Mouse (Mus musculus): ENCODE measurements around the gene A430033K04Rik.

Gene A430033K04Rik

DNA sequence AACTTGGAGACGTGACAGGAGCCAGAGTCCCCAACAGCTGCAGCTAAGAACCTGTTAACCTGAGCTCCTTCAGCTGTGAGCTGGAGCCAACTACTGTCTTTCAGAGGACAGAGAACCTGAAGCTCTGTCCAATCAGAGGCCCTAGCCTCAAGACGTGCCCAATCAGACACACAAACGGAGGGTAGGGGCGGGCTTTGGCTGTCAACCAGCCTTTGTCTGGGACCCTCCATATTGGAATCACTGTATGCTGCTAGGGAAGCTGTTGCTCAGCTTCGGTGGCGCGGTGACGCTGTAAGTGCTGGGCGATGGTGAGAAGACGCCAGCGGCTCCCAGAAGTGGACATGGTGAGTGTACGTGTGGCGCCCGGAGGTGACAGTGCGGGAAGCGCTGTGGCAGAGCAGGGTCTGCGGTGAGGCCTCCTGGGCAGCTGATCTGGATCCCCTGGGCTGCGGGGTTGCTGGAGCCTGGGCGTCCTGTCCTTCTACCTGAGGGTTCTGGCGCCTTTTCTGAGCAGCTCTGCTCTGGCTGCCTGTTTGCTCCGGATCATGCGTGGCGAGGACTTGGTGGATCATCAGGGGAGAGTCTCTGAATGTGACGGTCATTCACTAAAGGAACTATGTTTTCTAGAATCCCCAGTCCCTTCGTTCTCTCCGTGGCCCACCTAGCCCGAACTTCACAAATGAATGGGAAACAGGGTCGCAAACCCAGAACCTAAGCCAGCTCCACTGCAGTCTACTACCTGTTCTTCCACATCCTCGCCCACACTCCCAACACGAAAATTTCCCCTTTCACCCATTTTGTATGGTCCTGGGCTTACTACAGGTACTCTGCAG is at the start of gene A430033K04Rik:
Gene A430033K04Rik (plus strand): TSS at position 215 of the 833 bp plus-strand sequence.
- peak; percentile 96 for DNase-seq (ENCODE audit: low spot score in 2 of 2)

DNA sequence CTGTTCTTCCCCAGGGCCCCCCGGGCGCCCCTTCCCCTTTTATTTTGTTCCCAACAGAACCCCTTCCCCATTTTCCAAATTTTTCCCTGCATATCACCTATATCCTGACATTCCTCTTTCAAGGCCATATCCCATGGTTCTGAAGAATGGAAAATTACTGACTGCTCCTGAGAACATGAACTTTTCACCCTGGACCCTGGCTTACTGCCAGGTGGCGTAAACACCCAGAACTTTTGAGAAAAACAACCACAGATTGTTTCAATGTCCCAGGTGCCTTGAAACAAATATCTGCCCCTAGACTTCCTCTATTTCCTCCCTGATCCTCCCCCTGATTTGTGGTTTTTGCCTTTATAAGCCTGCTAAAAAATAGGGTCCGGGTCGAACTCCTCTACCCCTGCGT is 35.3 kb upstream of the A430033K04Rik start:
- no peak for DNase-seq (ENCODE audit: low spot score in 2 of 2)

DNA sequence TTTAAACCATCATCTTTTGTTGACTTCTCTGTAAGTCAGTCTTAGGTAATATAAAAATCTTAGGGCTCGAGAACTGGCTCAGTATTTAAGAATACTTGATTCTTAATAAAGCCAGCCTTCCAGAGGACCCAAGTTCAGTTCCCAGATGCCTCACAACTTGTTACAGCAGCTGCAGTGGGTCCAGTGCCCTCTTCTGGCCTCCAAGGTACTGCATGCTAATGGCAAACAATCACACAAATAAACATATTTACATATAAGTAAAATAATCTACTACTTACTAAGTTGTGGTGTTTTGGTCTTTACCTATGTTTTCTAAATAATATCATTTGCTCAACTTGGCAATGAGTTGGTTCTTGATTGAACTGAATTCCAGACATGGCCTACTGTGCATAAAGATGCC is 4.3 kb upstream of the A430033K04Rik start:
- DNase-seq (ENCODE audit: low spot score in 2 of 2): no peak

GRCm38 (mm10) chr5:138619211-138620128 is 3.2 kb upstream of the A430033K04Rik start, which contains the start of gene Zfp68:
TSS of gene Zfp68 (minus strand) at chr5:138619761.
- DNase-seq (ENCODE audit: low spot score in 2 of 2): peak; percentile 94 to 95

GRCm38 (mm10) chr5:138620836-138621235 is 1.8 kb upstream of the A430033K04Rik start:
- peak in 1 of 2 experiments; percentile 13 for DNase-seq (ENCODE audit: low spot score in 2 of 2)

DNA sequence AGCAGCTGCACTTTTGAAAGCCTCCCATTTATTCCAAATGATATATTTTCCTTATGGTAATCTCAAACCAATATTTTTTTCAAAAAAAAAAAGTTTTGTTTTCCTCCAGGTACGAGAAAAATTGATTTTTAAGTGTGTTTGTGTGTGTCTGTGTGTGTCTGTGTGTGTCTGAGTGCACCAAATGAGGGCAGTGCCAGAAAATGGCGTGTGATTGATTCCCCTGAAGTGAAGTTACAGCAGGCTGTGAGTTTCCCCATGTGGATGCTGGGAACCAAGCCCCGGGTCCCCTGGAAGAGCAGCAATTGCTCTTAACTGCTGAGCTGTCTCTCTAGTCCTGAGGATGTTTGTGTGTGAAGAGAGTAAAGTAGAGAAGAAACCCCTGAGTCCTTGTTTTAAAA is 818 bp downstream of the A430033K04Rik start:
- no peak for DNase-seq (ENCODE audit: low spot score in 2 of 2)

DNA sequence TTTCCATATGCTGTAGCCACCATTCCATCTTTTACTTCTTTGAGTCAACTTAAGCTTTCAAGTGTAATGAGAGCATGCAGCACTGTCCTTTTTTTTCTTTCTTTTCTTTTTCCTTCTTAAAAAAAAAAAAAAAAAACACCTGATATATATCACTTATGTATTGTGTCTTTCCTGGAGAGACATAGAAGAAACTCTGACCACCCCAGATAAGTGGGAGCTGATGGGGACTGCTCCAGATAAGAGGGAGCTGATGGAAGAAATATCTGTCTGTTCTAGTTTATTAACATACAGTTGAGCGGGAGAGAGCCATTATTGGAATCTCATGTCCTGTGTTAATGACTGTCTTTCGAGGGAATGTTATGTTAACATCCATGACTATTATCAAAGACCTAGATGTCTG is 13.8 kb downstream of the A430033K04Rik start:
- DNase-seq (ENCODE audit: low spot score in 2 of 2): no peak

- no peak for DNase-seq (ENCODE audit: low spot score in 2 of 2)
Measured at GRCm38 (mm10) chr5:138641081-138641480, 18.4 kb downstream of the A430033K04Rik start.

- DNase-seq (ENCODE audit: low spot score in 2 of 2): no peak
Measured at GRCm38 (mm10) chr5:138641761-138642160, 19.1 kb downstream of the A430033K04Rik start.

DNA sequence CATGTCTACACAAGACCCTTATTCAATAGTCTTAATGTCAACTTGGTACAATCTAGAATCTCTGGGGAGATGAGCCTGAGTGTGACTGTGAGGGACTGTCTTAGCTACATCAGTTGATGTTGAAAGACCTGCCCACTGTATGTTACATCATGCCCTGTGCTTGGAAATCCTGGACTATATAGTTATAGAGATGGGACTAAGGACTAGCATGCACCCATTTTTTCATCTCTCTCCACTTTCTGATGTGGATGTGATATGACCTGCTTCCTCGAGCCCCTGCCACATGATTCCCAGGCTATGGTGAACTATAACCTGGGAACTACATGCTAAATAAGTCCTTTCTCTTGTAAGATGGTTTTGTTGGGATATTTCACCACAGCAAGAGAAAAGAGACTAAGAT is 30.3 kb downstream of the A430033K04Rik start:
- DNase-seq (ENCODE audit: low spot score in 2 of 2): no peak

DNA sequence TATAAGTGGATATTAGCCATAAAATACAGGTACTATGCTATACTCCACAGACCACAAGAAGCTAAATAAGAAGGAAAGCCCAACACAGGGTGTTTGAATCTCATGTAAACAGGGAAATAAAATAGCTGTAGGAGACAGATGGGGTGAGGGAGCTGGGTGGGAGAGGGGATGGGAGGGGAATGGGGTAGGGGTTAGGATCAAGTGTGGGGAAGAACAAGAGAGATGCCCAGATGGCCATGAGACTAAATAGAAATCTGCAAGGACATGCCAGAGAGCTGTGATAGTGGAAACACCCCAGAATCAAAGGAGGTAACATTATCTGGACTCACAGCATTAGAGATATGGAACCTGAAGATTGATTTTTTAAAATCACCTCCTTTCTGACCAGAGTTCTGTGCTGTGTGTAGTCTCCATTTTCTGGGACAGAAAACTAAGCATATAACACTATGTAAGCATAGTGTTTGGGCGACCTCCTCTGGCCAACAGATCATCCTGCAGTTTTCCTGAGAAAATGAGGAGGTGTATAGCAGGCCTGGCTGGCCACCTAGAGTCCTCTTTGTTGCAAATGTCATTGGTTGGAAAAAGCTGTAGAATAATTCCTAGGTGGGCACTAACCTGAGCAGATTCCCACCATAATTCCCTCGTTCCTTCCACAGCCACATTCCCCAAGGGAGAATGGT is 34.0 kb downstream of the A430033K04Rik start:
- peak in 1 of 2 experiments; percentile 6 for DNase-seq (ENCODE audit: low spot score in 2 of 2)

DNA sequence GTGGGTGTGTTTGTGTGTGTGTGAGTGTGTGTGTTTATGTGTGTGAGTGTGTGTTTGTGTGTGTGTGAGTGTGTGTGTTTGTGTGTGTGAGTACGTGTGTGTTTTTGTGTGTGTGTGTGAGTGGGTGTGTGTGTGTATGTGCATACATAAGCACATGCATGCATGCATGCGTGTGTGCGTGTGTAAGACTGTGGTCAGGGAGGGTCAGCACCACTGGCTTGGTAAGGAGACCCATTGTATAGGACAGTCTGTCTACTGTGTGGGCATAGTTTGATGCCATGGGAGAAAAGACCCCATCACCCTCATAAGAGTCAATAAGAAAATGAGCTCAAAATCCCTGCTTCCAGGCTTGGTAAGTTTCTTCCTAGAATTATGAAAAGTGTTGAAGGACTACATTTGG is 34.7 kb downstream of the A430033K04Rik start:
- no peak for DNase-seq (ENCODE audit: low spot score in 2 of 2)

DNA sequence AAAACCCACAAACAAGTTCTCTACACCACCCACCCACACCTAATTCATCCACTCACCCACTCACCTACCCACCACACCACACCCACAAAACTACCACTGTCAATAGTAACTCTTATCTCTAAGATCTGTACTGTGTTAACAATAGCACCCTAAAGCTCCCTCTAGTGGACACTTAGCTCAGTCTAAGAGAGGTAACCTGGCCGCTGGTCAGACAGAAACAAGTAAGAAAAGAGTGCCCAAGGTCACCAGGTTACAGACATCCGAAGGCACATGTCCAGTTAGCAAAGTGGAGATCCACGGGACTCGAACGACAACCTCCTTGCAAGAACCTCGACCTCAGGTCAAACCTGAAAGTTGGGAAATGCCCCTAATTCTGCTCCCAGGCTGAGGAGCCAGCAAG is 35.2 kb downstream of the A430033K04Rik start:
- peak; percentile 10 to 28 for DNase-seq (ENCODE audit: low spot score in 2 of 2)

- peak in 1 of 2 experiments; percentile 11 for DNase-seq (ENCODE audit: low spot score in 2 of 2)
Measured at GRCm38 (mm10) chr5:138658922-138659321, 36.3 kb downstream of the A430033K04Rik start.

DNA sequence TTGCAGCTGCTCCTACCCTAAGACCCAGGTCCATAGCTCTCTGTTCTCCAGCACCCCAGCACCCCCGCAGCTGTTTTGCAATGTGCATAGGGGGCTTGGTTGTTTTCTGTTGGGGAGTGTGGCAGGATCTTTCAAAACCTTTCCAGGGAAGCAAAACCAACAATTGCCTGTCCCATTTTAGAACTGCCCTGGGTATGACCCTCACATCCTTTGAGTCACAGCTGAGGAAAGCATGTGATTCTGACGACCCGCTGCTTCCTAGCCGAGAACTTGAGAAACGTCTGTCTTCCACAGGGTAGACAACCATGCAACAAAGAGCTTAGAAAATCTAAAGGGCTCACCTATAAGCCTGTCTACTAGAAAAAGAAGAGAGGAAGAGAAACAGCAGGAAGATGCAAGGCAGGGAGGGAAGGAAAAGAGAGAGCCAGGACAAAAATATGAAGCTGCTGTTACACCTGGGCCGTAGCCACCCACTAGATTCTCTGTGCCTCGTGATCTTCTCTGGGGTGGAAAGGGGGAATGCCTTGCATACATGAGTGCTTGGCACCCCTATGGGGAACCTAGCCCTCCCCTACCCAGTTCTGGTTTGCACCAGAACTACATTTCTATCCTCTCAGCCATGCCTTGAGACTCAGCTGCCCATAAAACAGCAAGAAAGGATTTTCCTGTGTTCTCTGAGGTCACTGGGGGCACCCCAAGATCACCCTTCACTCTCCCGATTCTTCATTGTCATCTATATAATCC is 60.5 kb downstream of the A430033K04Rik start:
- DNase-seq (ENCODE audit: low spot score in 2 of 2): peak in 1 of 2 experiments; percentile 15

DNA sequence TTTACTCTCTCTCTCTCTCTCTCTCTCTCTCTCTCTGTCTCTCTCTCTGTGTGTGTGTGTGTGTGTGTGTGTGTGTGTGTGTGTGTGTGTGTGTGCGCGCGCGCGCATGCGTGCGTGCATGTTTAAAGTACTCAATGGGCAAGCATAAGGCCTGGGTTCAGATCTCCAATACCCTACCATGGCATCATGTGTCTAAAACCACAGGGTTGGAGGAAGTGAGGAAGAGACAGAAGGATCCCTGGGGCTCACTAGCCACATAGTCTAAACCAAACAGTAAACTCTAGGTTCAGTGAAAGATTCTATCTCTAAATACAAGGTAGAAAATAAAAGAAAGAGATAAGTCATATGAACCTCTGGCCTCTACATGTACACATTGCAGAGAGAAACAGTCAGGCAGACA is 61.2 kb downstream of the A430033K04Rik start:
- no peak for DNase-seq (ENCODE audit: low spot score in 2 of 2)

DNA sequence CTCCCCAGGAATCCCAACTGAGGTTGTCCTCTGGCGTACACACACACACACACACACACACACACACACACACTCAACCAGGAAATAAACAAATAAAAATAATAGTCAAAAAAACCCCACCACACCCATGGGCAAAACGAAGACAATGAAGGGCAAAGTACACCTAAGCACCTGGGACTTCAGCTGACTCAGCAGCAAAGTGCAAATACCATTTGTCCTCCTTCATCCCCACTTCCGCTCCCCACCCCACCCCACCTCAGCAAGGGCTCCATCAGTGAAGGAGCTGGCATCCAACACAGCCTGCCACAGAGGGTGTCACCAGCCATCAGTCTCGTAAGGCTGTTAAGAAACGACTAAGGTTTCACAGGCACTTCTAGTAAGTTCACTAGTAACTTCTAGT is 64.8 kb downstream of the A430033K04Rik start:
- DNase-seq (ENCODE audit: low spot score in 2 of 2): no peak

DNA sequence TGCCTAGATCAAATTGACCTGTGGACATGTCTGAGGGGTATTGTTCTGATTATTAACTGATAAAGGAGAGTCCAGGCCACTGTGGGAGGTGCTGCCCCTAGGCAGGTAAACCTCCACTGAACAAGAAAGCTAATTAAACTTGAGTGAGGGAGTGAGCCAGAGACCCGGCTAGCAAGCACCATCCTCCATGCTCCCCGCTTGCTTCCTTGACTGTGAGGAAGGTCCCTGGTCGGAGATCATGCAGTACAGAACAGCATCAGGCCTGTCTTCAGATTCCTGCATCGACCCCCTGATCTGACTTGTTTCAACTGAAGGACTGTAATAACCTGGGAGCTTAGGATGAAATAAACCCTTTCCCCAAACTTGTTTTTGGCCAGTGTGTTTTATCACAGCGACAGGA is 66.6 kb downstream of the A430033K04Rik start:
- no peak for DNase-seq (ENCODE audit: low spot score in 2 of 2)

DNA sequence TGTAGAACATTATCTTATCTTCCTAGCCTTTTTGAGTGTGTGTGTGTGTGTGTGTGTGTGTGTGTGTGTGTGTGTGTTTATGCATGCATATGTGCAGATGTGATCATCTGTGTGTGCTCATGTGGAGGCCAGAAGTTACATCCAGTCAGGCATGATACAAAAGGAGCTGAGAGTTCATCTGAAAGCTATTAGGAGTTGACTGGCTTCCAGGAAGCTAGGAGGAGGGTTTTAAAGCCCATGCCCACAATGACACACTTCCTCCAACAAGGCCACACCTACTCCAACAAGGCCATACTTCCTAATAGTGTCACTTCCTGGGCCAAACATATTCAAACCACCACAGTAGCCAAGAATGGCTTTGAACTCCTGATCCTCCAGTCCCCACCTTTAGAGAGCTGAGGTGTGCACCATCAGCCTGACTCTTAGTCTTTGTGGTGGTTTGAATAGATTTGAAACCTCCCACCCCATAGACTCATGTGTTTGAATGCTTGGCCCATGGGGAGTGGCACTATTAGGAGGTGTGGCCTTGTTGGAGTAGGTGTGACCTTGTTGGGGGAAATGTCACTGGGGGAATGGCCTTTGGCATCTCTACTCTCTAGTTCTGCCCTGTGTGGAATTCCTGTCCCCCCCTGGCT is 70.4 kb downstream of the A430033K04Rik start:
- DNase-seq (ENCODE audit: low spot score in 2 of 2): no peak

- no peak for DNase-seq (ENCODE audit: low spot score in 2 of 2)
Measured at GRCm38 (mm10) chr5:138694036-138694435, 71.4 kb downstream of the A430033K04Rik start.

All from heart, adult 9 months (tissue).